Mouse (Mus musculus) G1E (cell line): ENCODE measurements around the gene Eno2. TPM values are rescaled to one million over a fixed set of nuclear protein-coding genes. Genes with fewer than 3 reads are reported as not detected.

Experiments used
- ATAC-seq: 2 replicates; pipeline ENCODE4 v1.8.0; 2016; ENCODE audit warnings: mild to moderate bottlenecking; ENCODE audit not compliant: insufficient number of reproducible peaks, poor library complexity, low FRiP score, severe bottlenecking; ENCODE audit errors: extremely low read depth
- DNase-seq: peaks from one replicate; pipeline ENCODE4 v3.0.0; 2012; ENCODE audit warnings: low spot score
- H3K27me3 ChIP-seq: 2 replicates; pipeline ENCODE4 v1.6.1; 2012; ENCODE audit warnings: mild to moderate bottlenecking, low read length, inconsistent platforms; ENCODE audit not compliant: insufficient read depth
- H3K36me3 ChIP-seq: replicated peaks from 2 replicates; pipeline ENCODE3; 2012; ENCODE audit warnings: mild to moderate bottlenecking, inconsistent platforms
- H3K4me1 ChIP-seq: 2 replicates; pipeline ENCODE4 v1.6.1; 2012; ENCODE audit warnings: low read depth, low read length, inconsistent platforms, mixed read lengths; ENCODE audit not compliant: insufficient read depth
- H3K4me3 ChIP-seq: 2 replicates; pipeline ENCODE4 v1.5.1; 2012; ENCODE audit warnings: low read depth, mild to moderate bottlenecking, inconsistent platforms, low read length, moderate library complexity, mixed read lengths
- H3K9me3 ChIP-seq: replicated peaks from 2 replicates; pipeline ENCODE4 v1.6.1; 2012; ENCODE audit warnings: inconsistent platforms
- CTCF ChIP-seq: IDR thresholded peaks from 2 replicates; pipeline ENCODE4 v1.5.1; 2012; ENCODE audit warnings: low read depth, low read length, inconsistent platforms, mixed read lengths
- GATA1 ChIP-seq: IDR thresholded peaks from 2 replicates; pipeline ENCODE4 v1.6.1; 2012; ENCODE audit warnings: borderline replicate concordance, low read length, inconsistent platforms, mixed read lengths
- GATA2 ChIP-seq: IDR thresholded peaks from 2 replicates; pipeline ENCODE4 v1.6.1; 2012; ENCODE audit warnings: low read depth, low read length, inconsistent platforms, borderline replicate concordance
- POLR2AphosphoS5 ChIP-seq: IDR thresholded peaks from 2 replicates; pipeline ENCODE4 v1.6.1; 2012; ENCODE audit warnings: low read depth, low read length, inconsistent platforms; ENCODE audit not compliant: insufficient replicate concordance
- TAL1 ChIP-seq: conservative IDR thresholded peaks from 2 replicates; pipeline ENCODE4 v1.6.1; 2012; ENCODE audit warnings: low read depth, low read length, inconsistent platforms, mixed read lengths
- polyA plus RNA-seq: library from polyadenylated mRNA; stranded (reverse); fragments of >175 nt; gene quantifications from 2 replicates; pipeline ENCODE4 v1.2.3, GENCODE M21; 2012
- total RNA-seq, 2 experiments: library from RNA; stranded (forward) in 1 of 2; stranded (reverse) in 1 of 2; fragments of 200-1000 nt in 1 of 2; fragments of >200 nt in 1 of 2; fragmentation: Nextera tagmentation in 1 of 2; gene quantifications; 2 replicates each; pipeline ENCODE4 v1.2.3; 2014 to 2017

Gene Eno2
- total and polyA plus RNA-seq, 3 experiments: 0.29 to 3.6 (median 3.2) TPM

DNA sequence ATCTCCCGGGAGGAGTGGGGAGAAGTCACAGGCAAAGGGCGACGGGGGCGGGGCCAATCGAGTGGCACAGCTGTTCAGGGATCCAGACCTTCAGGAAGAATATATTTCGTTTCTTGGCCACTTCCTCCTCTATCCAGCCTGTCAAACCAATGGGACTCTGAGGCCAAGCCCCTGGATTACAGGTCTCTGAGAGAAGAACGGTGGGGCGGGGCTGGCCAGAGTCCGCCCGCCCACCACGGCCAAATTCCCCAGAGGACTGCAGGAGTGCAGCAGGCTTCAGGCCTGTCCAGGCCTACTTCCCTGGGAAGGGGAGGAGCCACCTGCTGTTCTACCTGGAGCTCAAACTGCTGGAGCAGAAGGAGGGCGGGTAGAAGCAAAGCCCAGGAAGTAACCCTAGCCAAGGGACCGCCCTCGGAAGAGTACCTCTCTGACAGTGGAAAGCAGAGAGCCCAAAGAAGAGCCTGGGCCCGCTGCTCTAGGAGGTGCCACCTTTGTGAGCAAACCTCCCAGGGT lies 30.9 kb downstream of the Eno2 start, which contains the start of gene Ptpn6:
Gene Ptpn6 (minus strand): TSS at position 204 of the 513 bp plus-strand sequence.
- DNase-seq (no peak), ATAC-seq (0 out of 2 replicates have a peak, but pooled peaks have one; percentile 3)
- Histone ChIP-seq H3K9me3 (no peaks in the 10 kb centered on the region), H3K27me3 (no peaks in the 10 kb centered on the region), H3K36me3 (peaks cover 19% of the 10 kb centered on the region), H3K4me3 (peak within 1 kb of the TSS; percentile 61; the same call in 1 of the 2 replicates), H3K4me1 (peaks cover 66% of the 10 kb centered on the region)
- TF ChIP-seq GATA2 (no peak), POLR2AphosphoS5 (no peak), TAL1 (no peak), CTCF (no peak), GATA1 (no peak)

GRCm38 (mm10) chr6:124737040-124737439 lies 32.4 kb downstream of the Eno2 start:
- no peak for DNase-seq
- no peaks in the 10 kb centered on the region for H3K9me3 ChIP-seq
- peaks cover 11% of the 10 kb centered on the region for H3K36me3 ChIP-seq
- no peaks in the 10 kb centered on the region for H3K27me3 ChIP-seq
- ATAC-seq: no peak
- peaks cover 70% of the 10 kb centered on the region for H3K4me1 ChIP-seq
- H3K4me3 ChIP-seq: no peak overlapping the region
- TF ChIP-seq CTCF: no peak
- TF ChIP-seq TAL1: no peak
- no peak for TF ChIP-seq GATA1

GRCm38 (mm10) chr6:124734417-124734816 lies 35.1 kb downstream of the Eno2 start:
- Histone ChIP-seq H3K9me3 (no peaks in the 10 kb centered on the region), H3K4me1 (peaks cover 74% of the 10 kb centered on the region), H3K36me3 (peaks cover 37% of the 10 kb centered on the region), H3K4me3 (no peak overlapping the region), H3K27me3 (no peaks in the 10 kb centered on the region)
- TF ChIP-seq POLR2AphosphoS5 (no peak), CTCF (no peak), GATA2 (no peak)
- no peak for DNase-seq
- ATAC-seq: no peak

DNA sequence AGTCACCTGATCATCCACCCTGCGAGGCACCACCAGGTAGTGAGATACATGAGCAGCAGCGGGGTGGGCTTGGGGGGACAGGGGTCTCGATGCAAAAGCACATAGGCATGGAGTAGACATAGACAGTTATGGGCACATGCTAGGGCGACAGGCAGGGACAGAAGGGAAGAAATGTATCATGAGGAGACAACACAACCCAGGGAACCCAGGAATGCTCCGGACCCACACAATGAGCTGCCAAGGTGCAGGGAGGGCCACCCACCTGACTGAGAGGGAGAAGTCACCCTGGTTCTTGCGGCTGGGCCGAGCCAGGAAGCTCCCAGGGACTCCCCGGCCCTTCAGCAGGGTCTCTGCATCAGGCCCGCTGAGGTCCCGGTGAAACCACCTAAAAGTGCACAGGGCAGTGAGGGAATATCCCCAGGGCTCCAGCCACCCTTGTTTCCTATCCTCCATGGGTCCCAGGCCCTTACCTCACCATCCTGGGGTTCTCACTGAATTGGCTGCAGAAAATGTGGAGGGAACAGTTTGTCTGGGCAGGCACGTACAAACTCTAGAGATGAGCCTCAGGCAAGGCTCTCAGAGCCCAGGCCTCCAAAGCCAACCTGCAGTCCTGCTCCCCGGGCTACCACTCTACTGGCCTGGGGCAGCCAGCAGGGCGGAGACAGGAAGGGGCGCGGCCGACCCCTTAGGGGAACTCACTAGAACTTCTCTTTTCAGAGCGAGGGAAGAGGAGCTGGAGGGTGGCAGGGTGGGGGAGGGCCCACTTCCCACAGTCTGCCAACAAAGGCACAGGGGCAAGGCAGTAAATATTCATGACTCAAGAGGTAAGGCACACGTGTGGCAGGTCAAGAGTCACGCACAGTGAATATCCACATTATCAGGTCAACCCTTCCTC lies 36.8 kb downstream of the Eno2 start:
- H3K27me3 ChIP-seq: no peaks in the 10 kb centered on the region
- peak overlapping the region; percentile 75 for H3K4me3 ChIP-seq
- peaks cover 73% of the 10 kb centered on the region for H3K4me1 ChIP-seq
- H3K36me3 ChIP-seq: peaks cover 45% of the 10 kb centered on the region
- H3K9me3 ChIP-seq: no peaks in the 10 kb centered on the region
- no peak for TF ChIP-seq TAL1
- ATAC-seq (peak; percentile 94), DNase-seq (peak; percentile 84)

- H3K9me3 ChIP-seq: no peaks in the 10 kb centered on the region
- no peak for TF ChIP-seq POLR2AphosphoS5
- no peak for TF ChIP-seq CTCF
- TF ChIP-seq TAL1: no peak
- TF ChIP-seq GATA1: no peak
- peaks cover 60% of the 10 kb centered on the region for H3K36me3 ChIP-seq
- H3K4me1 ChIP-seq: peaks cover 78% of the 10 kb centered on the region
- H3K4me3 ChIP-seq: no peak overlapping the region
- no peak for DNase-seq
- no peaks in the 10 kb centered on the region for H3K27me3 ChIP-seq
- no peak for ATAC-seq
Measured at GRCm38 (mm10) chr6:124731038-124731437, 38.4 kb downstream of the Eno2 start.

DNA sequence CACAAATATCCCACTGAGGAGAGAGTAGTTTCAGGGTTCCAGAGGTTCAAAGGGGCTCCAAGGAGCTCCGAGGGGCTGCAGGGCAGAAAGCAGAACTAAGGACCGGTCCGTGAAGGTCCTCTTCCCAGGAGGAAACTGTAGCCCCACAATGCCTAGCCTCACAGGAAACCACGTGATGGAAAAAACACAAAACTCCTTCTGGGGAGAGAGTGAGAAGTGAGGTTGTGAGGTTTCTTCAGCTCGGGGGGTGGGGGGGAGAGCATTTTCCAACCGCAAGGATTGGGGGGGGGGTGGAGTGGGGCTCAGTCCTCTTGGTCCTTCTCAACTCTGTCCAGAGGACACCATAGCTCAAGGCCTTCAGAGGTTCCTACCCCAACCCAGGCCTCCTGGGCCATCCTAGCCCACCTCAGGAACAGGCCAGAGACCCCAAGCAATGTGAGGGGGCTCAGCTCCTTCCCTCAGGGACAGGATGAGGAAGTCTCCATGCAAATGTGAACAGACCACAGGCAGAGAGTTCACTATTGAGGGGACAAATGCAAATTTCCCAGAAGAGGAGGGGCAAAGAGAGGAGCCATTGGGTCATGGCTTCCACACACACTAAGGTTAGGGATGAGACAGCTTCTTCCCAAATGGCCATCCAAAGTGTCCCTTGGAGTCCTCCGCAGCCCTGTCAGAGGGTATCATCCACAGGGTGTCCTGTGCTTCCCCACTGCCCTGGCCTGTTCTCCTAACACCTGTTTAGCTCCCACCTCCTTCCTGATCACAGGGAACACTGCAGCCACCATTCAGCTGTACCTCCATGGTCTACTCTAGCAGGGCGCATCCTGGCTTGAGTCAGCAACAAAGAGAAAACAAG lies 39.4 kb downstream of the Eno2 start:
- TF ChIP-seq GATA1 (no peak), CTCF (no peak), GATA2 (no peak), POLR2AphosphoS5 (no peak), TAL1 (no peak)
- H3K4me3 ChIP-seq: no peak overlapping the region; the same call in 1 of the 2 replicates
- ATAC-seq (0 out of 2 replicates have a peak, but pooled peaks have one; percentile 9), DNase-seq (no peak)
- H3K9me3 ChIP-seq: no peaks in the 10 kb centered on the region
- H3K4me1 ChIP-seq: peaks cover 88% of the 10 kb centered on the region
- peaks cover 70% of the 10 kb centered on the region for H3K36me3 ChIP-seq
- no peaks in the 10 kb centered on the region for H3K27me3 ChIP-seq
